ENCODE assay signal across 8 mouse cellular contexts in genomic region chr1:182489803-182490452, GRCm38 (mm10). TPM values are rescaled to one million over a fixed set of nuclear protein-coding genes. Genes with fewer than 3 reads are reported as not detected.
A peak's percentile ranks its signal among the peaks of the same experiment; 100 is the strongest.
DNase-seq lines count a peak whose midpoint lies in the region; ATAC-seq and TF ChIP-seq lines count a peak whose summit lies in the region.

No protein-coding gene starts in this region.

- no peaks in the 10 kb centered on the region for H3K4me1 ChIP-seq in embryonic facial prominence, embryonic 11.5 days (ENCODE audit: control insufficient read depth, insufficient read depth, low read length)
- 0 out of 2 replicates have a peak, but pooled peaks cover 4% of the 10 kb centered on the region for H3K4me1 ChIP-seq in intestine, postnatal 0 days (replicated peaks; ENCODE audit: control insufficient read depth, insufficient read depth, low read length)
- H3K4me1 ChIP-seq in midbrain, embryonic 12.5 days, result peaks cover 13% of the 10 kb centered on the region

- peak; percentile 89 for DNase-seq in 3134 (ENCODE audit: extremely low read depth, insufficient read length, low spot score)
- peak; percentile 92 for DNase-seq in adrenal gland, postnatal 25 days
- peak; percentile 91 for DNase-seq in embryonic facial prominence, embryonic 11.5 days (ENCODE audit: low spot score)
- DNase-seq in left cerebral cortex, postnatal 4 days, result peak; percentile 94
- peak; percentile 95 for DNase-seq in skeletal muscle tissue, adult 2 months (ENCODE audit: low read depth, low spot score)

- H3K4me2 ChIP-seq in embryonic facial prominence, embryonic 11.5 days (ENCODE audit: low read depth, low read length), result peak overlapping the region; percentile 32
- H3K4me2 ChIP-seq in intestine, postnatal 0 days (replicated peaks; ENCODE audit: low read depth), result peak overlapping the region; percentile 40
- peak overlapping the region; percentile 54 for H3K4me2 ChIP-seq in midbrain, embryonic 12.5 days (replicated peaks)

- no peak overlapping the region for H3K4me3 ChIP-seq in embryonic facial prominence, embryonic 11.5 days (ENCODE audit: low read depth, low read length)
- H3K4me3 ChIP-seq in intestine, postnatal 0 days (ENCODE audit: low read depth, low read length), result no peak overlapping the region
- H3K4me3 ChIP-seq in midbrain, embryonic 12.5 days, result peak overlapping the region; percentile 26

- ATAC-seq in embryonic facial prominence, embryonic 11.5 days (replicated peaks; ENCODE audit: insufficient number of reproducible peaks, low FRiP score, low TSS enrichment, low read depth), result peak; percentile 91
- peak; percentile 97 for ATAC-seq in granulocyte monocyte progenitor cell, adult 5-6 weeks (replicated peaks; ENCODE audit: poor library complexity, severe bottlenecking)
- peak; percentile 89 for ATAC-seq in intestine, postnatal 0 days
- peak; percentile 95 for ATAC-seq in midbrain, embryonic 12.5 days (ENCODE audit: low FRiP score, low read depth)

- intact Hi-C loops in left cerebral cortex, postnatal 4 days (cut with DNase I), result no loop called here

- H3K9me3 ChIP-seq in embryonic facial prominence, embryonic 11.5 days (replicated peaks; ENCODE audit: control insufficient read depth, low read length), result no peaks in the 10 kb centered on the region
- no peaks in the 10 kb centered on the region for H3K9me3 ChIP-seq in intestine, postnatal 0 days (ENCODE audit: control insufficient read depth)
- no peaks in the 10 kb centered on the region for H3K9me3 ChIP-seq in midbrain, embryonic 12.5 days

- no peaks in the 10 kb centered on the region for H3K27me3 ChIP-seq in embryonic facial prominence, embryonic 11.5 days (ENCODE audit: control insufficient read depth, insufficient read depth, low read length)
- H3K27me3 ChIP-seq in intestine, postnatal 0 days (replicated peaks; ENCODE audit: control insufficient read depth, insufficient read depth, low read length), result no peaks in the 10 kb centered on the region
- no peaks in the 10 kb centered on the region for H3K27me3 ChIP-seq in midbrain, embryonic 12.5 days

- TF ChIP-seq CTCF in intestine, postnatal 0 days (IDR thresholded peaks at IDR 0.05; ENCODE audit: low read depth), result peak; percentile 97

- H3K9ac ChIP-seq in embryonic facial prominence, embryonic 11.5 days (replicated peaks; ENCODE audit: low read length), result no peak overlapping the region
- H3K9ac ChIP-seq in intestine, postnatal 0 days (ENCODE audit: low read depth, low read length), result no peak overlapping the region
- H3K9ac ChIP-seq in midbrain, embryonic 12.5 days (replicated peaks), result 0 out of 2 replicates have a peak overlapping the region, but pooled peaks have one; percentile 16

- no peak overlapping the region for H3K27ac ChIP-seq in embryonic facial prominence, embryonic 11.5 days (replicated peaks; ENCODE audit: low read depth, low read length)
- no peak overlapping the region for H3K27ac ChIP-seq in intestine, postnatal 0 days (ENCODE audit: low read depth, low read length)
- H3K27ac ChIP-seq in midbrain, embryonic 12.5 days (replicated peaks), result peak overlapping the region; percentile 40; the same call in 1 of the 2 replicates

- 10% methylated on average over 21 of the region's 21 CpGs for WGBS in embryonic facial prominence, embryonic 11.5 days
- 10% methylated on average over 21 of the region's 21 CpGs for WGBS in intestine, postnatal 0 days
- WGBS in midbrain, embryonic 12.5 days, result 11% methylated on average over 21 of the region's 21 CpGs

- peaks cover 4% of the 10 kb centered on the region for H3K36me3 ChIP-seq in embryonic facial prominence, embryonic 11.5 days (replicated peaks; ENCODE audit: control insufficient read depth, insufficient read depth, low read depth, low read length)
- H3K36me3 ChIP-seq in intestine, postnatal 0 days (ENCODE audit: control insufficient read depth, insufficient read depth), result peaks cover 40% of the 10 kb centered on the region; the same call in 1 of the 2 replicates
- H3K36me3 ChIP-seq in midbrain, embryonic 12.5 days, result peaks cover 38% of the 10 kb centered on the region

RNA-seq across cellular contexts. Expression of gene Capn2, which starts 27.5 kb away (rescaled TPM):
- total RNA-seq in adrenal gland, postnatal 25 days (2021), result 52.1 and 56.2 TPM in 2 replicates
- polyA plus RNA-seq in embryonic facial prominence, embryonic 11.5 days (2014; fragmentation: Nextera tagmentation; extraction: Ambion mirVana), result 80.8 and 89.1 TPM in 2 replicates
- total RNA-seq in granulocyte monocyte progenitor cell, adult 5-6 weeks (2014; fragmentation: Nextera tagmentation), result 5.2 and 18.1 TPM in 2 replicates
- total RNA-seq in granulocyte monocyte progenitor cell, adult 5-6 weeks (2017), result 8.6 and 9.0 TPM in 2 replicates
- polyA plus RNA-seq in intestine, postnatal 0 days (2015; fragmentation: Nextera tagmentation; extraction: Ambion mirVana), result 31.8 and 34.0 TPM in 2 replicates
- 10 to 100 TPM; 77.0 to 82.5 TPM for total RNA-seq in left cerebral cortex, postnatal 4 days (2021)
- 104 and 111 TPM in 2 replicates for polyA plus RNA-seq in midbrain, embryonic 12.5 days (2016; fragmentation: Nextera tagmentation; extraction: Ambion mirVana)
